Mouse (Mus musculus) T-helper 1 cell (primary cell): ENCODE measurements at regions not wholly inside any gene's neighbourhood (a gene's known extent, or its start where the extent isn't known, plus 50 kb on each side); places are given as distances from the start of the nearest gene placed in this dataset.

ENCODE experiments used
- in situ Hi-C: fragments of 300-600 bp; cut with MboI, MseI; formaldehyde crosslinking; loops from one replicate; pipeline ENCODE4 v1.15.1; 2025; ENCODE audit warnings: high pct_unique_total_duplicates

- in situ Hi-C loops: loop anchor here (10.0 kb wide), 1 partner anchor 262 kb away; no protein-coding TSS in a partner anchor
Measured at GRCm38 (mm10) chrX:143996716-143997115, 63.6 kb upstream of the Dcx start.
